Mouse (Mus musculus) embryonic facial prominence, embryonic 11.5 days (tissue): ENCODE data around the gene Anapc16. TPM values are rescaled to one million over a fixed set of nuclear protein-coding genes. Genes with fewer than 3 reads are reported as not detected.

ENCODE experiments used
- ATAC-seq: fragments of 200-750 bp; cut with Nextera tagmentation; replicated peaks from 2 replicates; pipeline ENCODE4 v1.8.0; 2017; ENCODE audit warnings: low read depth; ENCODE audit not compliant: insufficient number of reproducible peaks, low FRiP score, low TSS enrichment
- DNase-seq: peaks from one replicate; pipeline ENCODE4 v3.0.0-alpha.2; 2015; ENCODE audit warnings: low spot score
- H3K27ac ChIP-seq: fragments of 300-500 bp; sonication (generic); replicated peaks from 2 replicates; pipeline ENCODE4 v1.5.1; 2014; ENCODE audit warnings: mild to moderate bottlenecking, low read depth, low read length, control low read depth
- H3K27me3 ChIP-seq: fragments of 300-500 bp; sonication (generic); 2 replicates; pipeline ENCODE4 v1.6.1; 2014; ENCODE audit warnings: mild to moderate bottlenecking, low read length, moderate library complexity, mixed read lengths; ENCODE audit not compliant: control insufficient read depth, insufficient read depth
- H3K36me3 ChIP-seq: fragments of 300-500 bp; sonication (generic); replicated peaks from 2 replicates; pipeline ENCODE4 v1.6.1; 2014; ENCODE audit warnings: low read depth, mild to moderate bottlenecking, low read length, moderate library complexity, mixed read lengths; ENCODE audit not compliant: control insufficient read depth, insufficient read depth
- H3K4me1 ChIP-seq: fragments of 300-500 bp; sonication (generic); 2 replicates; pipeline ENCODE4 v1.6.1; 2014; ENCODE audit warnings: low read length, mixed read lengths; ENCODE audit not compliant: control insufficient read depth, insufficient read depth
- H3K4me2 ChIP-seq: fragments of 300-500 bp; sonication (generic); 2 replicates; pipeline ENCODE4 v1.6.1; 2014; ENCODE audit warnings: low read depth, mild to moderate bottlenecking, control low read depth, low read length, moderate library complexity
- H3K4me3 ChIP-seq: fragments of 300-500 bp; sonication (generic); 2 replicates; pipeline ENCODE4 v1.5.1; 2014; ENCODE audit warnings: low read depth, low read length, control low read depth
- H3K9ac ChIP-seq: fragments of 300-500 bp; sonication (generic); replicated peaks from 2 replicates; pipeline ENCODE4 v1.6.1; 2014; ENCODE audit warnings: mild to moderate bottlenecking, control low read depth, low read length
- H3K9me3 ChIP-seq: fragments of 300-500 bp; sonication (generic); replicated peaks from 2 replicates; pipeline ENCODE4 v1.6.1; 2016; ENCODE audit warnings: mild to moderate bottlenecking, low read length, inconsistent platforms, mixed read lengths; ENCODE audit not compliant: control insufficient read depth
- WGBS: fragments of 180-500 bp; shearing (Covaris S2); extraction: QIAGEN DNeasy Blood & Tissue Kit; methylation state at CpG from one replicate; pipeline ENCODE4 v1.1.7; 2014; 5-methylcytosine and 5-hydroxymethylcytosine counted together
- polyA plus RNA-seq: library from polyadenylated mRNA; unstranded; fragments of >200 nt; fragmentation: Nextera tagmentation; extraction: Ambion mirVana; gene quantifications from 2 replicates; pipeline ENCODE4 v1.2.1, GENCODE M21; 2014

The Anapc16 gene
- polyA plus RNA-seq, 1 experiment from 2014 or later: 88.7 TPM

DNA sequence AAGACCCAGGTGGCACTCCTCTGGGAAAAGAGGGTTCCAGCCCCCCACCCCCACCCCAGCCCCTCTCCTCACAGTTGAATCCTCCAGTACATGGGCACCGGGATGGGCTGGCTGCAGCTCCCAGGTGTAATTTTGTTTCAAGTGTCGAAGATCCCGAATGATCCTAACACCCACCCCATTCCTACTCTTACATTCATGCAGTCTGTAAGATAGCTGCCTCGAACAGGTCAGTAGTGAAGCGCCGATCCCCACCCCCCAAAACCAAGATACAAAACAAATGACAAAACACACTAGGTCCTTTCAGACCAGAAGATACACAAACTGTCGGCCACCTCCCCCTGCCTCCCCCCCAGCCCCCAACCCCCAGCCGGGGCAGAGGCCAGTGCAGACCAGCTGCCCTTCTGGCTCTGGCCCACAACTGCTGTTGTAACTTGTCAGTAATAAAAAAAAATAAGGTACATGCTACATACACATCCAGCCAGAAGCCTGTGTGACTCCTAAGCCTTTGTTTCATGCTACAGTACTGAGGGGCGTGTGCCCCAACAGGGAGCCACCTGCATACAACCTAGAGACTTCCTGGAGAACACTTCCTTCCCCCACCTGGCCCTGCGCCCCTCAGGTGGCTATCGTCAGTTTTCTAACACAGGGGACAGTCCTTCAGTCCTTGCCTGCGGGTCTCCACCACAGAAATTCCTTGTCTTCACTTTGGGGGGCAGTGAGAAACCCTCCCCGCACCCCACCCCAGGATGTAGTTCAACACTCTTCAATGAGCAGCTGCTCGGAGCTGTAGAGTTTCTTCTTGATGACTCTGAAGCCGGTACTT lies 52.9 kb downstream of the Anapc16 start:
- Histone ChIP-seq H3K36me3 (no peaks in the 10 kb centered on the region), H3K9me3 (no peaks in the 10 kb centered on the region), H3K27ac (0 out of 2 replicates have a peak overlapping the region, but pooled peaks have one; percentile 84), H3K9ac (peak overlapping the region; percentile 93), H3K4me3 (peak overlapping the region; percentile 94), H3K4me1 (peaks cover 9% of the 10 kb centered on the region), H3K27me3 (no peaks in the 10 kb centered on the region), H3K4me2 (peak overlapping the region; percentile 95)
- DNase-seq (no peak), ATAC-seq (no peak)
- WGBS: 29% methylated on average over 15 of the region's 15 CpGs

DNA sequence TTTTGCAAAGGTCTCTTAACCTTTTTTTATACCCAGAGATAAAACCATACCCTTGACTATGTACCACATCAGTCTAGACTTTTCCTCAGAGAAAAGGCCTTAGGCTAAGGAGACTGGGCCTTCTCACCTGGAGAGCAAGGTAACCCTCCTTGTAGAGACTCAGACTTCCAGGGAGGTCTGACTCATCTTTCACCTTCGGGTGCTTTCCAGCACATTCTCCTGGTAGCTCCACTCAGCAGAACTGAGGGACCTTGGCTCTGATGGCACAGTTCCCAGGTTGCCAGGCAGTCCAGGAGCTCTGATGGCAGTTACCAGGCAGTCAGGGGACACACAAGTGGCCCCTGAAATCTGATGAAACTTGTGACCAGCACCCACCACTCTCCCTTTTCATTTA lies 53.7 kb downstream of the Anapc16 start:
- Histone ChIP-seq H3K27ac (peak overlapping the region; percentile 2; the same call in 1 of the 2 replicates), H3K4me3 (peak overlapping the region; percentile 14), H3K36me3 (no peaks in the 10 kb centered on the region), H3K27me3 (no peaks in the 10 kb centered on the region), H3K4me1 (peaks cover 9% of the 10 kb centered on the region), H3K4me2 (peak overlapping the region; percentile 95; the same call in 1 of the 2 replicates), H3K9ac (no peak overlapping the region), H3K9me3 (no peaks in the 10 kb centered on the region)
- ATAC-seq: no peak
- DNase-seq: no peak
- 63% methylated on average over 1 of the region's 1 CpGs for WGBS

DNA sequence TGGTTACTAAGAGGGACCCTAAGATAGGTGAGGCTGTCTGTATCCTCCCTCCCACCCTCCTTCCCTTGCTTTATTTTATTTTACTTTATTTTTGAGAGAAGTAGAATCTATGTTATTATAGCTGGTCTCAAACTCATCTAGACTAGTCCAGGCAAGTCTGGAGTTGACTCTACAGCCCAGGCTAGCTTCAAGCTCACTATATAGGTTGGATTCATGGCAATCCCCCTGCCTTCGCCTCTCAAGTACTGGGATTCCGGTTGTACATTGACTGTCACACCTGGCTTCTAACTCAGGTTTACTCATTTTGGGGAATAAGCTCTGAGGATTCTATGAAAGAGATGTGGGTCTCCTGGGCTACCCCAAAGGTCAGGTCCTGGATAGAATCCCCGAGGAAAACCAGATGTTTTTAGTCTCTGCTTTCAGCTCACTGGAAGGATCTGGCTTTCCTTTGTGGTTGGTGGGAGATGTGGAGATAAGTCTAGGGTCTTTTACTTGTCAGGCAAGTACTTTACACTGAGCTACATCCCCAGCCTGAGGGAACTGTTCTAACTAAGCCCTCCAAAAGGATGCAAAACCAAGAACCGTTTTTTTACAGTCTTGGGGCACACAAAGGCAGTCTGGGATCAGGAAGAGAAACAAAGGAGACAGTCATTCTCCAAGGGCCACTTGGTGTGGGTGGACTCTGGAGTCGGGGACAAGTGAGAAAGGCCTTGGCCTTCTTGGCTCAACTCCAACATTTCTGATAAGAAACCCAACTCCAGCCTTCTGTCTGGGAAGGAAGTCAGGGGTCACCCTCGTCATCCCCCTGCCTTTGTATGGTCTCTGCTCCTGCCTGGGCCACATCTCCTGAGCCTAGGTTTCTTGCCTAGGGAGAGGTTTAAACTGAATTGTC lies 54.3 kb downstream of the Anapc16 start:
- peaks cover 9% of the 10 kb centered on the region for H3K4me1 ChIP-seq
- 36% methylated on average over 6 of the region's 6 CpGs for WGBS
- DNase-seq: peak; percentile 28
- ATAC-seq: no peak
- no peak overlapping the region for H3K9ac ChIP-seq
- no peaks in the 10 kb centered on the region for H3K36me3 ChIP-seq
- H3K4me2 ChIP-seq: no peak overlapping the region; the same call in 1 of the 2 replicates
- H3K27ac ChIP-seq: peak overlapping the region; percentile 2; the same call in 1 of the 2 replicates
- no peaks in the 10 kb centered on the region for H3K9me3 ChIP-seq
- H3K4me3 ChIP-seq: no peak overlapping the region; the same call in 1 of the 2 replicates
- no peaks in the 10 kb centered on the region for H3K27me3 ChIP-seq

DNA sequence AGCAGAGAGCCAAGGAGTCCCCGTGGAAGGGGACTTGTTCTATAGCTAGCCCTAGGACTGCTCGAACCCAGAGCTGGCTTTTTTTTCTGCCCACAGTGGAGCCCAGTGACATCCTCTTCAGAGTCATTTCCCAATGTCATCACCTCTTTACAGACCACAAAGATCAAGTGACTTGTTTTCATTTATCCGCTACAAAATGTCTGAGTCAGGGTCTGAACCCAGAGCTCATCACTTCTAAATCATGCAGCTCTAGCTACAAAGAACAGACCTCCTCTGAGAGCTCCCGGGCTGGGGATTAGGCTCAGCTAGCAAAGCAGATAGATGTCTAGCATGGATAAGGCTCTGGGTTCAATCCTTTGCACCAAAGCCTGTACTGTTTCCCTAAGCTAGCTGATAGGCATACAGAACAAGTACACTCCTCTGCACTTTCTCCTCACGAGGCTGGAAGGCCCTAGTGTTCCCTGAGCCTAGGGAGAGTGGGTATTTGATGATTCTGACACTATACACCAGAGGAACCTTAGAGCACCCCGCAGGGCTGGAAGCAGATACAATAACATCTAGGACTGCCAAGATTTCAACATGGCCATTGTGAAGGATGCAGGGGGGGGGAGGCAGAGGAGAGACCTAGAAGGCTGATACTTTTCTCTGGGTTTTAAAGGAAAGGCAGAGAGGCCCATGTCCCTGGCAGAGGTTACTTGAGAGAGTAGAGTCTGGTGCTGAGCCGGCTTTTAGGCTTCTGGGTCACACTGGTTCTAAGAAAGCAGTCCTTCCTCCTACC lies 55.5 kb downstream of the Anapc16 start:
- H3K9ac ChIP-seq: no peak overlapping the region
- H3K9me3 ChIP-seq: no peaks in the 10 kb centered on the region
- H3K4me2 ChIP-seq: no peak overlapping the region
- no peak for DNase-seq
- H3K27me3 ChIP-seq: no peaks in the 10 kb centered on the region
- no peak overlapping the region for H3K27ac ChIP-seq
- WGBS: 72% methylated on average over 7 of the region's 7 CpGs
- H3K4me1 ChIP-seq: peaks cover 11% of the 10 kb centered on the region
- no peak overlapping the region for H3K4me3 ChIP-seq
- no peak for ATAC-seq
- no peaks in the 10 kb centered on the region for H3K36me3 ChIP-seq

DNA sequence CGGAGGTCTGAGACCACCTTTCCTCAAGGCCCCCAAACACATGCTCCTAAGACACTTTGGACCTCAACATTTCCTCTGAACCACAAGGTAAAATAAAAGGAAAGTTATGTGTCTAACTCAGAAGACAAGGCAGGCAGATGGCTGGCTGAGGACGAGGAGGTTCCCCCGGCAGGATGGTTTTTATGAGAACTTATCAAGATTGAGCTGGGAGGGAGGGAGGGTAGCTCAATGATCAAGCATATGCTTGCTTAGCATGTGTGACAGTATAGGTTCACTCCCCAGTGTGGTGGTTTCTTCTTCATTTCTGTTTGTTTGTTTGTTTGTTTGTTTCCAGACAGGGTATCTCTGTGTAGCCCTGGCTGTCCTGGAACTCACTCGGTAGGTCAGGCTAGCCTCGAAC lies 56.6 kb downstream of the Anapc16 start:
- no peaks in the 10 kb centered on the region for H3K27me3 ChIP-seq
- H3K4me3 ChIP-seq: no peak overlapping the region
- H3K27ac ChIP-seq: no peak overlapping the region
- DNase-seq (no peak), ATAC-seq (no peak)
- no peak overlapping the region for H3K4me2 ChIP-seq
- 90% methylated on average over 5 of the region's 5 CpGs for WGBS
- H3K9me3 ChIP-seq: no peaks in the 10 kb centered on the region
- H3K4me1 ChIP-seq: peaks cover 11% of the 10 kb centered on the region
- no peak overlapping the region for H3K9ac ChIP-seq
- no peaks in the 10 kb centered on the region for H3K36me3 ChIP-seq

DNA sequence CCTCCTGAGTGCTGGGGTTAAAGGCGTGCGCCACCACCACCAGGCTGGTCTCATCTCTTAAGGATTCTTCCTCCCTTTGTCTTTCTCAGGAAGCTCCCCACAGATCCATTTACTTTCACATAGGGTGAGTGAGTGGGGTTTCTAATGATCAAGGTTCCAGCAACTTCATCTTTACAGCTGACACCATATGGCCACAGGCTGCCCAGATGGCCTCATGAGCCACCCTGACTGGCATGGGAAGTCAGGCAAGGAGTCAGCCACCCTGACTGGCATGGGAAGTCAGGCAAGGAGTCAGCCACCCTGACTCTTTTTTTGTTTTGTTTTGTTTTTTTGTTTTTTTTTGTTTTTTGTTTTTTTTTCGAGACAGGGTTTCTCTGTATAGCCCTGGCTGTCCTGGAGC lies 57.5 kb downstream of the Anapc16 start:
- Histone ChIP-seq H3K36me3 (no peaks in the 10 kb centered on the region), H3K4me3 (no peak overlapping the region), H3K27me3 (no peaks in the 10 kb centered on the region), H3K4me2 (no peak overlapping the region), H3K9me3 (no peaks in the 10 kb centered on the region), H3K27ac (no peak overlapping the region), H3K9ac (no peak overlapping the region), H3K4me1 (peaks cover 11% of the 10 kb centered on the region)
- DNase-seq (no peak), ATAC-seq (no peak)
- 86% methylated on average over 3 of the region's 3 CpGs for WGBS

DNA sequence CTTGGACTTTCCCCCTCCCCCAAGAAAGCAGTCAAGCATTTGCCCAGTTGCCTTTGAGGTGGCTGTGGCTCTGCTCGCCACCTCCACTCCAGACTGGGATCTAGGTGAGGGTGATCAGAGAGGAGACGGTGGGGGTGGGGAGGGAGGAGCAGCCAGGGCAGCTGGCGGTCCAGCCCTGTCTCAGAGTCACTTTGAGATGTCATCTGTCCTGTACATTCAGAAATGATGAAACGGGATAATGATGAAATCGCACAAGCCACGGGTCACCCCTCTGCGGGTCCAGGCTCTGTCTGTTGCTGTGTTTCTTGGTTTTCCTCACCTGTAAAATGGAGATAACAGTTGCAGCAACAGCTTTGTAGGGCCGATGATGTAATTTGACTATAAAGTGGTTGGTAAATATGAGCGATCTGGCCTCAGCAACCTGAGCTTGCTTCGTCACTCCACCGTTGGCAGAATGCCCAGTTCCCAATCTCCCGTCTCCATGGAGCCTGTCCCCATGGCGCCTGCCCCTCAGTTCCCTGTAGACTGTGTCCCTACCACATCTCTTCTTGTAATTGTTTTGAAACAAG lies 59.4 kb downstream of the Anapc16 start:
- H3K4me3 ChIP-seq: no peak overlapping the region
- peak; percentile 35; the same call in 1 of the 2 replicates for ATAC-seq

More for the DNA sequence above, 59.4 kb downstream of the Anapc16 start:
- no peak for DNase-seq
- Histone ChIP-seq H3K27me3 (no peaks in the 10 kb centered on the region), H3K4me2 (peak overlapping the region; percentile 45), H3K9ac (peak overlapping the region; percentile 46), H3K4me1 (peaks cover 6% of the 10 kb centered on the region; the same call in 1 of the 2 replicates), H3K9me3 (no peaks in the 10 kb centered on the region), H3K27ac (peak overlapping the region; percentile 56), H3K36me3 (no peaks in the 10 kb centered on the region)
- 57% methylated on average over 13 of the region's 13 CpGs for WGBS
